18 mouse cellular contexts compared by ENCODE assay signal in the genomic region with DNA sequence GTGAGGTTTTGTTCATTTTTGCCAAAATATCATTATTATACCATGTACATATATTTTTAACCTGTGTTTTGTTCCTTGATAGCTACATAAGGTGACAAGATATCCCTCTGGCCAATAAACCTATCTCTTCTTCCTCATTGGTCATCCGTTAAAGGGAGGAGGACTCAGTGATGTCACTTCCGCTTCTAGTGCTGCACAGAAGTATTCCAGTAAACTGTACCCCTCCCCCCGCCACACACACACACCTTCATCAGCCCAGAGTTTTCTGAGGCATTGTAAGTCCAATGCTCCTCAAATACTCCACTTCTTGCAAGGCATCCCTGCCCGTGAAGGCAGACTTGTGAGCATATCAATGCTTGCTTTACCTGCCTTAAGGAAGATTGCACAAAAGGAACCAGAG.
"Had no signal": no experiment of that assay in that cellular context is flagged by ENCODE, and none has a peak within 500 bp of the region (broad histone marks: within the 10 kb centered on the region; RNA-seq: fewer than 3 reads in every experiment).

No protein-coding gene starts in this region.

- H3K4me2 ChIP-seq: limb, embryonic 13.5 days; neural tube, embryonic 12.5 days; stomach, embryonic 15.5 days had no signal

- H3K9ac ChIP-seq: limb, embryonic 13.5 days; liver, embryonic 14.5 days; neural tube, embryonic 12.5 days; stomach, embryonic 15.5 days had no signal

- H3K36me3 ChIP-seq: limb, embryonic 13.5 days; neural tube, embryonic 12.5 days; stomach, embryonic 15.5 days had no signal

- H3K27me3 ChIP-seq: limb, embryonic 13.5 days; neural tube, embryonic 12.5 days; stomach, embryonic 15.5 days had no signal

- H3K4me3 ChIP-seq: layer of hippocampus, adult 2 months; limb, embryonic 13.5 days; myocyte; neural tube, embryonic 12.5 days; stomach, embryonic 15.5 days had no signal

- ATAC-seq: lung, postnatal 0 days had no signal

- DNase-seq: kidney, adult 11 months; kidney, adult 9 months; kidney, postnatal 10 days; kidney, postnatal 4 days; lung, adult 2 months; lung, postnatal 36 days; retina, postnatal 1 day; right cerebral cortex, postnatal 4 days; spleen, adult 18-20 months; thymus, adult 2 months; thymus, postnatal 25 days had no signal

- H3K27ac ChIP-seq: layer of hippocampus, adult 2 months; limb, embryonic 13.5 days; liver, embryonic 14.5 days; neural tube, embryonic 12.5 days; stomach, embryonic 15.5 days had no signal

- H3K4me1 ChIP-seq: stomach, embryonic 15.5 days had no signal

- H3K9me3 ChIP-seq: limb, embryonic 13.5 days; neural tube, embryonic 12.5 days; stomach, embryonic 15.5 days had no signal
